Mouse (Mus musculus): ENCODE measurements around the gene Mtif2. TPM values are rescaled to one million over a fixed set of nuclear protein-coding genes. Genes with fewer than 3 reads are reported as not detected.

Mtif2 gene
- polyA plus RNA-seq, 1 experiment, result 3.4 TPM

DNA sequence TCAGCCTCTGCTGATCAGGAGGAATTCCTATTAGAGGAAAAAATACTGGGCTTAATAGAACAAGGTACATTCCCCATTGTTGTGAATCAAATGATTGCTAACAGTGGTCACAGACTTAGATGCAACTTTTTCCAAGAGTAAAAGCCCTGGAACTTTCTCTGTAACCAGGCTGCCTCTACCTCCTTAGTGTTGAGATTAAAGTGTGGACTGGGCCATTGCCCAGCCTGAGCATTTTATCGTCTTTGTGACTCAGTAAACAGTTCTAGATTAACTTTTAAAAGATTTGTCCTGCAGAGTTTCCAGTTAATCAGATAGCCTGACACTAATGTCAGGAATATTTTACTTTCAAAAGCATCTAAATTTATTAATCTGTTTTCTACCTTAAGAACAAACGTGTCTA, 20.6 kb downstream of the Mtif2 start:
- 3% methylated on average over 2 of the region's 2 CpGs for WGBS
- no peak overlapping the region for H3K4me3 ChIP-seq (ENCODE audit: low read depth, low read length)

DNA sequence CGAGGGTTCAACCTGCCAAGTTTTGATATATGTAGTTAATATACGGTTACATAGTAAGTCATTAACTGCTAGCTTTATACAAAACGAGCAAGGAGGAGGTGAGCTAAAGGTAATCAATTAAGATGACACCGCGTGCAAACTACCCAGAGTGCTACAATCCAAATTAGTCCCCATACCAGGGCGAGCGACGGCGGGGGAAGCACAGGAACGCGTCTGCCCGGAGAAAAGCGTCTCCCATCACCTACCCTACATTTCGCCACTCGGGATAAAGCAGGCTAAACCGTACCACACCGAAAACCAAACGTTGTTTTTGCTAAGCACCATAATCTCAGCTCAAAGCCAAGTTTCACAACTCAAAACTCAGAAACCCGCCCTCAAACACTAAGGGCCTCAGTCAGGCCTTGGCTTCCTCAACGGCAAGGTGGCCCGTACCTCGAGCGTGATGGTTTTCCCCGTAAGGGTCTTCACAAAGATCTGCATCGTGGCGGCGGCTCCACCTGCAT, 21.1 kb downstream of the Mtif2 start:
- no peaks in the 10 kb centered on the region for H3K27me3 ChIP-seq (ENCODE audit: control insufficient read depth, insufficient read depth, low read length)
- H3K4me1 ChIP-seq (ENCODE audit: control insufficient read depth, insufficient read depth, insufficient read length, low read length), result peaks cover 2% of the 10 kb centered on the region; the same call in 1 of the 2 replicates
- WGBS, result under 1% methylated on average over 27 of the region's 27 CpGs
- TF ChIP-seq CTCF (IDR thresholded peaks at IDR 0.05; ENCODE audit: extremely low read depth, insufficient read length, insufficient replicate concordance, low read depth, low read length), result no peak
- no peak for TF ChIP-seq POLR2A (IDR thresholded peaks at IDR 0.05; ENCODE audit: low read depth, low read length)
- peaks cover 21% of the 10 kb centered on the region for H3K36me3 ChIP-seq (ENCODE audit: control insufficient read depth, insufficient read depth, low read length)
- H3K4me3 ChIP-seq (ENCODE audit: low read depth, low read length), result peak overlapping the region; percentile 91
- H3K27ac ChIP-seq (ENCODE audit: insufficient read depth, low read depth, low read length), result peak overlapping the region; percentile 44; the same call in 1 of the 2 replicates

More for the DNA sequence above, 20.6 kb downstream of the Mtif2 start:
- Histone ChIP-seq H3K4me1 (ENCODE audit: control insufficient read depth, insufficient read depth, insufficient read length, low read length) (peaks cover 2% of the 10 kb centered on the region; the same call in 1 of the 2 replicates), H3K27ac (ENCODE audit: insufficient read depth, low read depth, low read length) (no peak overlapping the region), H3K36me3 (ENCODE audit: control insufficient read depth, insufficient read depth, low read length) (peaks cover 23% of the 10 kb centered on the region), H3K27me3 (ENCODE audit: control insufficient read depth, insufficient read depth, low read length) (no peaks in the 10 kb centered on the region)
- TF ChIP-seq POLR2A (IDR thresholded peaks at IDR 0.05; ENCODE audit: low read depth, low read length), result no peak
- TF ChIP-seq CTCF (IDR thresholded peaks at IDR 0.05; ENCODE audit: extremely low read depth, insufficient read length, insufficient replicate concordance, low read depth, low read length), result no peak

GRCm38 (mm10) chr11:29547752-29548503, 21.7 kb downstream of the Mtif2 start, which contains the start of the genes Clhc1 and Rps27a:
Gene Clhc1 (plus strand): TSS chr11:29547950.
Gene Rps27a (minus strand): TSS chr11:29548109.
- Histone ChIP-seq H3K36me3 (ENCODE audit: control insufficient read depth, insufficient read depth, low read length) (peaks cover 20% of the 10 kb centered on the region), H3K27me3 (ENCODE audit: control insufficient read depth, insufficient read depth, low read length) (no peaks in the 10 kb centered on the region), H3K27ac (ENCODE audit: insufficient read depth, low read depth, low read length) (peak within 1 kb of the TSS; percentile 83), H3K4me1 (ENCODE audit: control insufficient read depth, insufficient read depth, insufficient read length, low read length) (peaks cover 2% of the 10 kb centered on the region; the same call in 1 of the 2 replicates), H3K4me3 (ENCODE audit: low read depth, low read length) (peak within 1 kb of the TSS; percentile 91)
- under 1% methylated on average over 46 of the region's 46 CpGs for WGBS
- TF ChIP-seq POLR2A (IDR thresholded peaks at IDR 0.05; ENCODE audit: low read depth, low read length) (peak; percentile 86), CTCF (IDR thresholded peaks at IDR 0.05; ENCODE audit: extremely low read depth, insufficient read length, insufficient replicate concordance, low read depth, low read length) (no peak)

DNA sequence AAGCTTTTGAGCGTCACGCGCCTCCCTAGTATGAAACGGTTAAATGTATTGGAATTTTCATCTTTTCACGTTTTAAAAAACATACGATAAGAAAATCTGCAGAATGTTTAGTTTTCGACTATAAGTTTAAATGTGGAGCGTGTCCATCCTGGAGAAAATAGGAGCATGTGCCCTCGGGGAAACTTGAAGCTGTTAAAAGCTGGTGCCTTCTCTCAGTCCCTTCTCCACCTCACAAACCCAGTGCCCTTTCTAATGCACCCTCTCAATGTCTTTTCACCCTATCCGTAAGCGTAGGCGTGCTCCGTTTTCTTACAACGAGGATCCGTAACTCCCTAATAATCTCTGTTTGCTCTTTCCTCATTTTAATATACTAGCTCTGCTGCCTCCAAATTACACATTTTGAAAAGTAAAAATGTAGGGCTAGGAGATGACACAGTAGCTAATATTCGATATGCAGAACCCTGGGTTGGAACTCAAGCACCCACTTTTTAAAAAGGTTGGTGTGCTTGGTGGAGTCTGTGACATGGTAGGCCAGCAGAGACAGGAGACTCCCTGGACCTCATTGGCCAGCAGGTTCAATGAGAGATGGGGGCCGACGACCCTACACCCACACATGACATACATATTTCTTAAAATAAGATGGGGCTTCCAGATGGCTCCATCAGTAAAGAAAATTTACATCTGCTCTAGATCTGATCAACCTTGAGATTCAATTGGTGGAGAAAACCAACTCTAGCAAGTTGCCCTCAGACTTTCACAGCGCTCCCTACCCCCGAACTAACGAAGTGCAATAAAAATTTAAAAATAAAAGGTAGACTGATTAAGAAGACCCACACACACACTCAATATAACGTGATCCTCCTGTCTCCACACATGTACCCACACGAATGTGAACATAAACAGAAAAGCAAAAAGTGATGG, 22.6 kb downstream of the Mtif2 start:
- Histone ChIP-seq H3K27ac (ENCODE audit: insufficient read depth, low read depth, low read length) (peak overlapping the region; percentile 51), H3K27me3 (ENCODE audit: control insufficient read depth, insufficient read depth, low read length) (no peaks in the 10 kb centered on the region), H3K4me3 (ENCODE audit: low read depth, low read length) (peak overlapping the region; percentile 91), H3K4me1 (ENCODE audit: control insufficient read depth, insufficient read depth, insufficient read length, low read length) (peaks cover 2% of the 10 kb centered on the region; the same call in 1 of the 2 replicates), H3K36me3 (ENCODE audit: control insufficient read depth, insufficient read depth, low read length) (peaks cover 17% of the 10 kb centered on the region)
- WGBS, result 19% methylated on average over 23 of the region's 23 CpGs
- no peak for TF ChIP-seq POLR2A (IDR thresholded peaks at IDR 0.05; ENCODE audit: low read depth, low read length)
- no peak for TF ChIP-seq CTCF (IDR thresholded peaks at IDR 0.05; ENCODE audit: extremely low read depth, insufficient read length, insufficient replicate concordance, low read depth, low read length)

DNA sequence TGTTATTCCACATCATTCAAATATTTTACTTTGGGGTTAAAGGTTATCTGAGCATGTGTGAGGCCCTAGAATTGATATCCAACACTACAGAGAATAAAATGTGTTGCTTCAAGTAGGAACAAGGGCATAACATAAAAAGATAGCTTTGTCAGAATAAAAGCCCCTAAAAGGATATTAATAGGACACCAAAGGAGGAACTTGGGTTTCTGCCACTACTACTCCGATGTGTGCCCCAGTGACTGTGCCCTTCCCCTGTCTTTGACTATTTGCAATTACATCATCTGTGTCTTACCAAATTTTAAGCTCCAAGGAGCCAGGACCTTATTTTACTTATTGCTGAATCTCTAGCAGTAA, 23.2 kb downstream of the Mtif2 start:
- no peak for TF ChIP-seq CTCF (IDR thresholded peaks at IDR 0.05; ENCODE audit: extremely low read depth, insufficient read length, insufficient replicate concordance, low read depth, low read length)
- no peak for TF ChIP-seq POLR2A (IDR thresholded peaks at IDR 0.05; ENCODE audit: low read depth, low read length)
- 81% methylated on average over 1 of the region's 1 CpGs for WGBS
- Histone ChIP-seq H3K36me3 (ENCODE audit: control insufficient read depth, insufficient read depth, low read length) (peaks cover 12% of the 10 kb centered on the region), H3K4me3 (ENCODE audit: low read depth, low read length) (no peak overlapping the region), H3K27ac (ENCODE audit: insufficient read depth, low read depth, low read length) (no peak overlapping the region), H3K4me1 (ENCODE audit: control insufficient read depth, insufficient read depth, insufficient read length, low read length) (peaks cover 2% of the 10 kb centered on the region; the same call in 1 of the 2 replicates), H3K27me3 (ENCODE audit: control insufficient read depth, insufficient read depth, low read length) (no peaks in the 10 kb centered on the region)

DNA sequence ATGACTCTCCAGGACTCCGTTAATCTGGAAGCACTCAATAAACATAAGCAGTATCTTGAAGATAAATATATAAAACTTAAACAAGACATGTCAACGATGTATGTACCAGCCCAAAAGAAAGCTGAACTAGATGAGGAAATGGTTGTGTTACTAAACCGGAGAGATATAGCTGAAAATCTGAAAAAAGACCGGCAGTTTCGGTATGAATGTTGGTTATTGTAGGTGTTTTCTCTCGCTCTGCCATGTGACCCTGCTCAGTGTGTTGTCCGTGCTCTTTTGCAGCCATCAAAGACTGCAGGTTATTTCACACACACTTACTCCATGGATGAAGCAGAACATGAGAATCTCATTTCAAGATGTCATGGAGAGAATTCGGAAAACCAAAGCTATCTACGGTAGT, 34.2 kb downstream of the Mtif2 start:
- Histone ChIP-seq H3K4me1 (ENCODE audit: control insufficient read depth, insufficient read depth, insufficient read length, low read length) (no peaks in the 10 kb centered on the region), H3K4me3 (ENCODE audit: low read depth, low read length) (no peak overlapping the region), H3K36me3 (ENCODE audit: control insufficient read depth, insufficient read depth, low read length) (no peaks in the 10 kb centered on the region), H3K27ac (ENCODE audit: insufficient read depth, low read depth, low read length) (no peak overlapping the region), H3K27me3 (ENCODE audit: control insufficient read depth, insufficient read depth, low read length) (no peaks in the 10 kb centered on the region)
- TF ChIP-seq CTCF (IDR thresholded peaks at IDR 0.05; ENCODE audit: extremely low read depth, insufficient read length, insufficient replicate concordance, low read depth, low read length), result no peak
- no peak for TF ChIP-seq POLR2A (IDR thresholded peaks at IDR 0.05; ENCODE audit: low read depth, low read length)
- WGBS, result 78% methylated on average over 9 of the region's 9 CpGs
